Mouse (Mus musculus): ENCODE data around the gene Msrb2. TPM values are rescaled to one million over a fixed set of nuclear protein-coding genes. Genes with fewer than 3 reads are reported as not detected.
A peak's percentile ranks its signal among the peaks of the same experiment; 100 is the strongest.

Msrb2 gene
- polyA plus RNA-seq, 1 experiment: 5.3 TPM

DNA sequence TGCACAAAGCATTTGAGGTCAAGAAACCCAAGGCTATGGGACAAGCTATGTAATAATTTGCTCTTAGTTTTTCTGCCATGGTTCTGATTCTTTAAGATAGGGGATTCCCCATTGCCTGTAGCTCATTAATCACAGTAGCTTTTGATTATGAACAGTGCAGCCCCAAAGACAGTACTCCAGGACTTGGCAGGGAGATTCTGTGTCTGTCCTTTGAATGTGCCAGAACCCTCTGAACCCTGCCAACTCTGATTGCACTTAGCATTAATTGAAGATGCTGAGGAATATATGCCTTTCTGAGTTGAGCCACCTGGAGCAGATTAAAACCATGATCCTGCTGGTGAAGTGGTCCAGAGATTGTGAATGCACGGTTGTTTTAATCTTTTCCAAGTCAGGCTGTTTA, 8.4 kb upstream of the Msrb2 start:
- H3K27ac ChIP-seq (ENCODE audit: insufficient read depth, low read length): no peak overlapping the region
- H3K9me3 ChIP-seq (replicated peaks; ENCODE audit: control insufficient read depth, insufficient read depth, low read length, poor library complexity, severe bottlenecking): peaks cover 9% of the 10 kb centered on the region
- no peak for TF ChIP-seq EP300 (IDR thresholded peaks at IDR 0.05; ENCODE audit: insufficient read depth, low read depth, low read length)
- no peak for TF ChIP-seq CTCF (IDR thresholded peaks at IDR 0.05; ENCODE audit: low read depth, low read length)
- no peak for TF ChIP-seq POLR2A (IDR thresholded peaks at IDR 0.05; ENCODE audit: insufficient read depth, low read length)
- no peak overlapping the region for H3K9ac ChIP-seq (ENCODE audit: low read depth, poor library complexity, severe bottlenecking)
- H3K27me3 ChIP-seq (ENCODE audit: control insufficient read depth, insufficient read depth, low read length, poor library complexity, severe bottlenecking): no peaks in the 10 kb centered on the region
- no peak overlapping the region for H3K4me3 ChIP-seq (ENCODE audit: low read depth, low read length)
- no peaks in the 10 kb centered on the region for H3K4me1 ChIP-seq (ENCODE audit: control insufficient read depth, insufficient read depth, low read length)
- no peaks in the 10 kb centered on the region for H3K36me3 ChIP-seq (ENCODE audit: control insufficient read depth, insufficient read depth, low read length, poor library complexity, severe bottlenecking)

DNA sequence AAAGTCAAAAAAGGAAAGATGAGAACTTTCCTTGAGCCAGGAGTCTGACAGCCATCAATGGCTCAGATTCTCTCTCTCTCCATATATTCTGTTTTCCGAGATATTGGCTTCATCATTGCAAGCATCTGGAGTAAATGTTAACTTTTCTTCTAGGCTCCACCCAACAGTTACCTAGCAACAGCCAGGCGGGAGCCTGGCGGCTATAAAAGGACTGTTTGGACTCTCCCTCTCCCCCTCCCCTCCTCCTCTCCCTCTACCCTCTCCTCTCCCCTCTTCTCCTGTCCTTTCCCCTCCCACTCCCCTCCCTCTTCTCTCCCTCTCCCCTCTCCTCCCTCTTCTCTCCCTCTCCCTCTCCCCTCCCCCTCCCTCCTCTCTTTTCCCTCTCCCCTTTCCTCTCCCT, 4.8 kb upstream of the Msrb2 start:
- peaks cover 6% of the 10 kb centered on the region for H3K9me3 ChIP-seq (replicated peaks; ENCODE audit: control insufficient read depth, insufficient read depth, low read length, poor library complexity, severe bottlenecking)
- H3K4me3 ChIP-seq (ENCODE audit: low read depth, low read length): no peak overlapping the region
- no peak for TF ChIP-seq POLR2A (IDR thresholded peaks at IDR 0.05; ENCODE audit: insufficient read depth, low read length)
- TF ChIP-seq EP300 (IDR thresholded peaks at IDR 0.05; ENCODE audit: insufficient read depth, low read depth, low read length): no peak
- TF ChIP-seq CTCF (IDR thresholded peaks at IDR 0.05; ENCODE audit: low read depth, low read length): no peak
- H3K9ac ChIP-seq (ENCODE audit: low read depth, poor library complexity, severe bottlenecking): no peak overlapping the region
- H3K27me3 ChIP-seq (ENCODE audit: control insufficient read depth, insufficient read depth, low read length, poor library complexity, severe bottlenecking): no peaks in the 10 kb centered on the region
- H3K4me1 ChIP-seq (ENCODE audit: control insufficient read depth, insufficient read depth, low read length): no peaks in the 10 kb centered on the region
- no peak overlapping the region for H3K27ac ChIP-seq (ENCODE audit: insufficient read depth, low read length)
- no peaks in the 10 kb centered on the region for H3K36me3 ChIP-seq (ENCODE audit: control insufficient read depth, insufficient read depth, low read length, poor library complexity, severe bottlenecking)

DNA sequence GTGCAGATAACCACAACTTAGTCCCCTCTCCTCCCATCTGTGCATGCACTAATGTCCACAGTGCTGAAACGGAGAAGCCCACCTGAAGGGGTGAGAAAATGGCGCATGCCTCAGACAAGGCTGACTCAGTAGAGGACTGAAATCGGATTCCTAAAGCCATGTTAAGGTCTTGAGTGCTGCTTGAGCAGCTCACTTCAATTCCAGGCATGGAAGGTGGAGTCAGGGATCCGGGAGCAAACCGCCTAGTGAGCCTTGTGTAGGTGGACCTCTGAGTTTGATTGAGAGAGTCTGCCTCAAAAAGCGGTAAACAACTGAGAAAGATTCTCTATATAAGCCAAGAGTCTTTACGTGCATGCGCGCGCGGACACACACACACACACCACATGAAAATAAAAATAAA, 4.1 kb upstream of the Msrb2 start:
- no peaks in the 10 kb centered on the region for H3K4me1 ChIP-seq (ENCODE audit: control insufficient read depth, insufficient read depth, low read length)
- no peak for TF ChIP-seq POLR2A (IDR thresholded peaks at IDR 0.05; ENCODE audit: insufficient read depth, low read length)
- TF ChIP-seq EP300 (IDR thresholded peaks at IDR 0.05; ENCODE audit: insufficient read depth, low read depth, low read length): no peak
- no peak for TF ChIP-seq CTCF (IDR thresholded peaks at IDR 0.05; ENCODE audit: low read depth, low read length)
- H3K9ac ChIP-seq (ENCODE audit: low read depth, poor library complexity, severe bottlenecking): no peak overlapping the region
- no peaks in the 10 kb centered on the region for H3K36me3 ChIP-seq (ENCODE audit: control insufficient read depth, insufficient read depth, low read length, poor library complexity, severe bottlenecking)
- H3K4me3 ChIP-seq (ENCODE audit: low read depth, low read length): peak overlapping the region; percentile 52
- H3K27me3 ChIP-seq (ENCODE audit: control insufficient read depth, insufficient read depth, low read length, poor library complexity, severe bottlenecking): no peaks in the 10 kb centered on the region
- no peaks in the 10 kb centered on the region; the same call in 1 of the 2 replicates for H3K9me3 ChIP-seq (replicated peaks; ENCODE audit: control insufficient read depth, insufficient read depth, low read length, poor library complexity, severe bottlenecking)
- 0 out of 2 replicates have a peak overlapping the region, but pooled peaks have one; percentile 10 for H3K27ac ChIP-seq (ENCODE audit: insufficient read depth, low read length)

DNA sequence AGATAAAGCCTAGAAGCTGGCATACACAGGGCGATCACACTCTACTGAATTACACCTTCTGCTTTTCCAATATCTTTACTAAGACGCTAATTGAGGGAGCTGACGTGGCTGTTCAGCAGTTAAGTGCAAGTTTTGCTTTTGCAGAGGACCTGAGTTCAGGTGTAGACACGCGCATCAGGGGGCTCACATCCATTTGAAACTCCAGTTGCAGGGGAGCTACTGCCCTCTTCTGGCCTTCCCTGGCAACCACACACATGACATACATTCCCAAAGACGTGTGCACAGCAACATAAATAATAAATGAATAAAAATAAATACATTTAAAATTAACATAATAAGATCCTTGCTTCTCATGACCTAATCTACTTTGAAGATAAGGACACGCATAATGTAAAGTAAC, 2.5 kb downstream of the Msrb2 start:
- TF ChIP-seq POLR2A (IDR thresholded peaks at IDR 0.05; ENCODE audit: insufficient read depth, low read length) (no peak), EP300 (IDR thresholded peaks at IDR 0.05; ENCODE audit: insufficient read depth, low read depth, low read length) (no peak), CTCF (IDR thresholded peaks at IDR 0.05; ENCODE audit: low read depth, low read length) (peak; percentile 71)
- Histone ChIP-seq H3K4me3 (ENCODE audit: low read depth, low read length) (no peak overlapping the region), H3K27ac (ENCODE audit: insufficient read depth, low read length) (no peak overlapping the region)

DNA sequence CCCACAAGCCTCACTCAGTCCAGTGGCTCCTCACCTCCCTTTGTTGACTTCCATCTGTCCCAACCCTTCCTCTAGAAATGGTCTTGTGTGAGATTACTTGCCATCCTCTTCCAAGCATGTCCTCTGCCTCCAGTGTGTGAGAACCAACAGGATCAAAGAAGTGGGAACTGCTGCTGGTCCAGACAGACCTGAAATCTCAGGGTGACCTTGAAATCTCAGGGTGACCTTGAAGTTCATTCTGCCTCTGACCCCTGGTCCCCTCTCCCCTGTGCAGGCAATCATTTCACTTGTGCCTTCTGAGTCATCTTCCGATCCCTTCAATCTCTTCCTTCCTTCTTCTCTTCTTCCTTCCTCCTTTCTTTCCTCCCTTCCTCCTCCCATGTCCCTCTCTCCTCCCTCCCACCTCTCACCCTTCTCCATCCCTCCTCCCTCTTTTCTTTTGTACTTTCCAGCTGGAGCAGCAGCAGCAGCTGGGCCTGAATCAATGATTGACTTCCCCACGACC, 9.3 kb downstream of the Msrb2 start:
- Histone ChIP-seq H3K9ac (ENCODE audit: low read depth, poor library complexity, severe bottlenecking) (no peak overlapping the region), H3K4me3 (ENCODE audit: low read depth, low read length) (no peak overlapping the region), H3K9me3 (replicated peaks; ENCODE audit: control insufficient read depth, insufficient read depth, low read length, poor library complexity, severe bottlenecking) (no peaks in the 10 kb centered on the region), H3K36me3 (ENCODE audit: control insufficient read depth, insufficient read depth, low read length, poor library complexity, severe bottlenecking) (no peaks in the 10 kb centered on the region), H3K27ac (ENCODE audit: insufficient read depth, low read length) (no peak overlapping the region; the same call in 1 of the 2 replicates), H3K4me1 (ENCODE audit: control insufficient read depth, insufficient read depth, low read length) (peaks cover 4% of the 10 kb centered on the region), H3K27me3 (ENCODE audit: control insufficient read depth, insufficient read depth, low read length, poor library complexity, severe bottlenecking) (no peaks in the 10 kb centered on the region)
- TF ChIP-seq CTCF (IDR thresholded peaks at IDR 0.05; ENCODE audit: low read depth, low read length) (no peak), POLR2A (IDR thresholded peaks at IDR 0.05; ENCODE audit: insufficient read depth, low read length) (no peak), EP300 (IDR thresholded peaks at IDR 0.05; ENCODE audit: insufficient read depth, low read depth, low read length) (no peak)

More for the DNA sequence above, 2.5 kb downstream of the Msrb2 start:
- Histone ChIP-seq H3K9me3 (replicated peaks; ENCODE audit: control insufficient read depth, insufficient read depth, low read length, poor library complexity, severe bottlenecking) (no peaks in the 10 kb centered on the region), H3K27me3 (ENCODE audit: control insufficient read depth, insufficient read depth, low read length, poor library complexity, severe bottlenecking) (no peaks in the 10 kb centered on the region), H3K4me1 (ENCODE audit: control insufficient read depth, insufficient read depth, low read length) (no peaks in the 10 kb centered on the region), H3K9ac (ENCODE audit: low read depth, poor library complexity, severe bottlenecking) (no peak overlapping the region), H3K36me3 (ENCODE audit: control insufficient read depth, insufficient read depth, low read length, poor library complexity, severe bottlenecking) (no peaks in the 10 kb centered on the region)

DNA sequence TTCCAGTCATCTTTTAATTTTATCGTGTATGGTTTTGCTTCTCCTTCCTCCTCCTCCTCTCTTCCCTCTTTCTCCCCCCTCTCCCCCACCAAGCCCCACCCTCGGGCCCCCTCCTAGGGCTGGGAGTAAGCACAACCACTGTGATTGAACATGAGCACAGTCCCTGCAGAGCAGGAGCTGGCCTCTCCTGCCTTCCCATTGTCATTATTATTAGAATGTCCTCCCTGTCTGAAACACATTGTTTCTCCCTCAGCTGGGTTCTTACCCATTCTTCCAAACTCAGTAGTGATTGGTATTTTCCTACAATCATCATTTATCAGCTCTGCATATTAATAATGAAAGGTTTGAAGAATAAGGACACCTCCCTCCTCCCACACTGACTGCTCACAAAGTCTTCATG, 9.7 kb downstream of the Msrb2 start:
- no peak overlapping the region for H3K4me3 ChIP-seq (ENCODE audit: low read depth, low read length)
- no peak overlapping the region for H3K27ac ChIP-seq (ENCODE audit: insufficient read depth, low read length)
- H3K9ac ChIP-seq (ENCODE audit: low read depth, poor library complexity, severe bottlenecking): no peak overlapping the region
- no peak for TF ChIP-seq CTCF (IDR thresholded peaks at IDR 0.05; ENCODE audit: low read depth, low read length)
- 0 out of 2 replicates have a peak, but pooled peaks have one; percentile 54 for TF ChIP-seq EP300 (IDR thresholded peaks at IDR 0.05; ENCODE audit: insufficient read depth, low read depth, low read length)
- H3K9me3 ChIP-seq (replicated peaks; ENCODE audit: control insufficient read depth, insufficient read depth, low read length, poor library complexity, severe bottlenecking): no peaks in the 10 kb centered on the region
- H3K4me1 ChIP-seq (ENCODE audit: control insufficient read depth, insufficient read depth, low read length): peaks cover 4% of the 10 kb centered on the region
- no peaks in the 10 kb centered on the region for H3K27me3 ChIP-seq (ENCODE audit: control insufficient read depth, insufficient read depth, low read length, poor library complexity, severe bottlenecking)
- no peaks in the 10 kb centered on the region for H3K36me3 ChIP-seq (ENCODE audit: control insufficient read depth, insufficient read depth, low read length, poor library complexity, severe bottlenecking)

All from ES-Bruce4 (cell line).